Mouse (Mus musculus) olfactory bulb, adult 2 months (tissue): ENCODE data around the gene Tox4. TPM values are rescaled to one million over a fixed set of nuclear protein-coding genes. Genes with fewer than 3 reads are reported as not detected.
"Not testable (repeated sequence)": the region's sequence is repeated elsewhere in the genome, so short reads cannot be mapped to it uniquely, and the experiment has no call there.

Source experiments
- H3K27ac ChIP-seq: fragments of 200-500 bp; 2 replicates; pipeline ENCODE4 v1.5.1; 2012; ENCODE audit warnings: low read depth, low read length; ENCODE audit not compliant: insufficient read depth
- H3K4me1 ChIP-seq: fragments of 200-500 bp; 2 replicates; pipeline ENCODE4 v1.6.1; 2012; ENCODE audit warnings: low read length; ENCODE audit not compliant: control insufficient read depth, insufficient read depth
- H3K4me3 ChIP-seq: fragments of 200-500 bp; 2 replicates; pipeline ENCODE4 v1.5.1; 2012; ENCODE audit warnings: mild to moderate bottlenecking, low read depth, low read length, moderate library complexity; ENCODE audit not compliant: insufficient read depth
- CTCF ChIP-seq: fragments of 200-500 bp; IDR thresholded peaks from 2 replicates; pipeline ENCODE4 v1.5.1; 2012; ENCODE audit warnings: low read depth, mild to moderate bottlenecking, low read length, moderate library complexity; ENCODE audit not compliant: insufficient read depth
- POLR2A ChIP-seq: fragments of 200-500 bp; IDR thresholded peaks from 2 replicates; pipeline ENCODE4 v1.6.1; 2012; ENCODE audit warnings: mild to moderate bottlenecking, low read depth, low read length, moderate library complexity; ENCODE audit not compliant: insufficient read depth
- WGBS: fragments of 180-500 bp; shearing (Covaris S2); methylation state at CpG from one replicate; pipeline ENCODE4 v1.1.7; 2018; 5-methylcytosine and 5-hydroxymethylcytosine counted together
- polyA plus RNA-seq: library from polyadenylated mRNA; stranded (reverse); fragments of >200 nt; gene quantifications from 2 replicates; pipeline ENCODE4 v1.2.4, GENCODE M21; 2012; ENCODE audit warnings: low replicate concordance; ENCODE audit not compliant: missing spikeins, insufficient read depth, insufficient read length

Tox4 gene
- polyA plus RNA-seq, 1 experiment, result not detected

GRCm38 (mm10) chr14:52257484-52258213 is 21.3 kb upstream of the Tox4 start, which contains the start of gene Chd8:
Gene Chd8 (minus strand): TSS chr14:52257780.
- Histone ChIP-seq H3K4me1 (no peaks in the 10 kb centered on the region), H3K4me3 (peak within 1 kb of the TSS; percentile 86), H3K27ac (peak within 1 kb of the TSS; percentile 57)
- TF ChIP-seq POLR2A, result peak; percentile 75; the same call in 1 of the 2 replicates
- TF ChIP-seq CTCF, result peak; percentile 75
- WGBS, result under 1% methylated on average over 54 of the region's 54 CpGs

DNA sequence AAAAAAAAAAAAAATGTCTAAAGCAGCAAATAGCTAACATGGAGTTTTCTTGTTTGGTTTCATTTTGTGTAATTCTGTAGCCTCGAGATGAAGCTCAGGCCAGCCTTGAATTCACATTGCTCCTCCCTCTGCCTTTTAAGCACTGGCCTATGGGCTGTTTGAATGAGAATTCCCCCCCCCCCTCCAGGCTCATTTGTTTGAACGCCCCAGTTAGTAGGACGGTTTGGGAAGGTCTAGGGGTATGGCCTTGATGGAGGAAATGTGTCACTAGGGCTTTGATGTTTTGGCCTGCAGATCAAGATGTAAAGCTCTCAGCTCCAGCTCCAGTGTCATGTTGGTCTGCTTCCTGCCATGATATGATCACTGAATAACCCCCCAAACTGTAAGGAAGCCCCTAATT is 6.2 kb upstream of the Tox4 start:
- 57% methylated on average over 3 of the region's 3 CpGs for WGBS
- Histone ChIP-seq H3K4me3 (no peak overlapping the region), H3K27ac (no peak overlapping the region), H3K4me1 (no peaks in the 10 kb centered on the region)
- TF ChIP-seq POLR2A (no peak), CTCF (no peak)

GRCm38 (mm10) chr14:52277210-52277609 is 1.7 kb upstream of the Tox4 start:
- Histone ChIP-seq H3K4me1 (no peaks in the 10 kb centered on the region), H3K27ac (no peak overlapping the region), H3K4me3 (no peak overlapping the region)
- TF ChIP-seq POLR2A, result no peak
- TF ChIP-seq CTCF, result no peak
- WGBS, result 93% methylated on average over 4 of the region's 4 CpGs

DNA sequence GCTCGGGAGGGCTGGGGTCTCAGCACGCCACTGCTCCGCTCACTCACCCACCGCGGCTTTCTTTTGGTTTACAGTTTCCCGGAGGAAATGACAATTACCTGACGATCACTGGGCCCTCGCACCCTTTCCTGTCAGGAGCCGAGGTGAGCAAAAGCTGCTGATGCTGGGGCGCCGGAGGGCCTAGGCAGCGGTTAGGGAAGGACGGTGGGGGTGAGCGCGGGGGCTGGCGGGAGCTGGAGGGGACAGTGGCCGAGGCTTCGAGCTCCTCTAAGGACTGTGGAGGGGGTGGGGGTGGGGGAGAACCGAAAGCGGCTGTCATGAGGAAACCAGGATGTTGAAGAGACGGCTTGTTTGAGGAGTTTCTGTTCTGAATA is 788 bp downstream of the Tox4 start:
- peak overlapping the region; percentile 64; the same call in 1 of the 2 replicates for H3K27ac ChIP-seq
- no peak for TF ChIP-seq CTCF
- H3K4me3 ChIP-seq, result peak overlapping the region; percentile 82
- peaks cover 2% of the 10 kb centered on the region; the same call in 1 of the 2 replicates for H3K4me1 ChIP-seq
- 1% methylated on average over 21 of the region's 21 CpGs for WGBS

- Histone ChIP-seq H3K27ac (no peak overlapping the region), H3K4me1 (peaks cover 2% of the 10 kb centered on the region; the same call in 1 of the 2 replicates), H3K4me3 (no peak overlapping the region)
- 87% methylated on average over 5 of the region's 5 CpGs for WGBS
- TF ChIP-seq POLR2A (no peak), CTCF (no peak)
Measured at GRCm38 (mm10) chr14:52283629-52284028, 4.7 kb downstream of the Tox4 start.

- H3K4me3 ChIP-seq, result no peak overlapping the region
- H3K27ac ChIP-seq, result no peak overlapping the region
- WGBS, result 82% methylated on average over 3 of the region's 3 CpGs
- TF ChIP-seq CTCF (no peak), POLR2A (no peak)
- peaks cover 2% of the 10 kb centered on the region; the same call in 1 of the 2 replicates for H3K4me1 ChIP-seq
Measured at GRCm38 (mm10) chr14:52284191-52284590, 5.2 kb downstream of the Tox4 start.

DNA sequence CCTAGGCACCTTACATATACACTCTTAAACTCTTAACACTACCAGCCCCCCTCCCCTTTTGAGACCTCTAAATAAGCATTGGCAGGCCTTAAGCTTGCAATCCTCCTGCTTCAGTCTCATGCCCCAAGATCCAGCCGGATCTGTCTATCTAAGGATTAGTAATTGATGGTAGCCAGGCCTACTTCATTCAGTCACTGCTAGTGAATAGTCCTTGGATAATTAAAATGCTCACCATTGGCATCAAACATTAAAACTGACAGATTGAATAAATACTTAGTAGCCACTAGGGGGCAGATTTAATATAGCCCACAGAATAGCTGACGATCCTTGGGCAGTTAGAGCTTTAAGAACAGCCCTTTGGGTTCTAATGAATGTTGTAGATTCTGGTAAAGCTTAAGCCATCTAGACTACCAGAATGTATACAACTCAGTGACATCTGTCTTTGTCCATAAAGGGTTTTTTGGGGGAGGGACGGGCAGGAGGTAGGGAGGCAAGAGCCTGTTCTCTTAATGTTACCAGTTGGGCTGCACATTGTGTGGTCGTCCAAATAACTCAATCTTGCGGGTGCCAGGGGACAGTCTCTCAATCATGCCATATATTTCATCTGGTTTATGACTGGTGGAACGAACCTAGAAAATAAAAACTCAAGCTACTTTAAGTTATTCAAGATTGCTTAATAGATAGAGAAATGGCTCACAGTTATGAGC is 16.8 kb downstream of the Tox4 start:
- Histone ChIP-seq H3K27ac (no peak overlapping the region), H3K4me3 (no peak overlapping the region), H3K4me1 (no peaks in the 10 kb centered on the region; the same call in 1 of the 2 replicates)
- 55% methylated on average over 6 of the region's 6 CpGs for WGBS
- TF ChIP-seq POLR2A (no peak), CTCF (no peak)

DNA sequence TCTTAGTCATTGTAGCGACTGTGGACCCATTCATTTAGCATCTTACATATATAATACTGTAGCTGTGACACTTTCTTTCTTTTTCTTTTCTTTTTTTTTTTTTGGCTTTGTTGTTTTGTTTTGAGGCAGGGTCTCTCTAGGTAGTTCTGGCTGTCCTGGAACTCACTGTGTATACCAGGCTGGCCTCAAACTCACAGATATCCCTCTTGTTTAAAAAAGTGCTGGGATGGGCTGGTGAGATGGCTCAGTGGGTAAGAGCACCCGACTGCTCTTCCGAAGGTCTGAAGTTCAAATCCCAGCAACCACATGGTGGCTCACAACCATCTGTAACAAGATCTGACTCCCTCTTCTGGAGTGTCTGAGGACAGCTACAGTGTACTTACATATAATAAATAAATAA is 24.6 kb downstream of the Tox4 start:
- H3K4me1 ChIP-seq, H3K4me3 ChIP-seq, H3K27ac ChIP-seq: not testable (repeated sequence)
- 76% methylated on average over 3 of the region's 3 CpGs for WGBS

- peak within 1 kb of the TSS; percentile 98 for H3K27ac ChIP-seq
- peak within 1 kb of the TSS; percentile 85 for H3K4me3 ChIP-seq
- H3K4me1 ChIP-seq, result no peaks in the 10 kb centered on the region; the same call in 1 of the 2 replicates
- under 1% methylated on average over 46 of the region's 46 CpGs for WGBS
- no peak for TF ChIP-seq CTCF
- peak; percentile 41; the same call in 1 of the 2 replicates for TF ChIP-seq POLR2A
Measured at GRCm38 (mm10) chr14:52304644-52305271, 25.8 kb downstream of the Tox4 start, which contains the start of gene Mettl3. Gene Mettl3 (minus strand): TSS chr14:52305128.
